Mouse (Mus musculus): ENCODE results near the gene Zfp991.
A peak's percentile ranks its signal among the peaks of the same experiment; 100 is the strongest.
"Not testable (repeated sequence)": the region's sequence is repeated elsewhere in the genome, so short reads cannot be mapped to it uniquely, and the experiment has no call there.

The Zfp991 gene

GRCm38 (mm10) chr4:147186824-147187223 lies 55.0 kb downstream of the Zfp991 start:
- DNase-seq: not testable (repeated sequence)

DNA sequence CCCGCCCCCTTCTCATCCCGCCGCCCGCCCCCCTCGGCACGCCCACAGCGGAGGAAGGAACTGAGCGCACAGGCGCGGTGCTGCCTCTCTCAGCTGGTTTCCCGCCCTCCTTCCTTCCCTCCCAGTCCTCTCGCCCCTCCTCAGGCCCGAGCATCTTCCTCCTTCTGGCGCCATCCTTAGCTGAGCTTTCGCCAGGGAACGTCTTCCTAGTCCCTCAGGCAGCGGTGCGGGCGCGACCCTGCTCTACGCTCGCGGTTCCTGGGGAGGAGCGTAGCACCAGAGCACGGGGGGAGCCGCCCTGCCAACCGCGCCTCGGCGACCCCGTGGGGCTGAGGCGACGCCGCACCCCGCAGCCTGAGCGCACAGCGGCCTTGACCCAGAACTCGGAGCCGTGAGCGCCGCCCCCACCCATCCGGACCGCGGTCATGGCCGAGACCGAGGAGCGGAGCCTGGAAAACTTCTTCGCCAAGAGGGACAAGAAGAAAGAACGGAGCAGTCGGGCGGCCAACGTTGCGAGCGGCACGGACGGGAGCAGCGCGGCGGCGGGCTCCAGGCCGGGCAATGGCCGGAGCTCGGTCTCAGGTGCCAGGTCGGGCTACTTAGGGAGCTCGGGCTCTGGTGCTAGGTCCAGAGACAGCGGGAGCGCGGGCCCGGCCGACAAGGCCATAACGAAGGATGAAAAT lies 55.6 kb downstream of the Zfp991 start:
- not testable (repeated sequence) for DNase-seq

DNA sequence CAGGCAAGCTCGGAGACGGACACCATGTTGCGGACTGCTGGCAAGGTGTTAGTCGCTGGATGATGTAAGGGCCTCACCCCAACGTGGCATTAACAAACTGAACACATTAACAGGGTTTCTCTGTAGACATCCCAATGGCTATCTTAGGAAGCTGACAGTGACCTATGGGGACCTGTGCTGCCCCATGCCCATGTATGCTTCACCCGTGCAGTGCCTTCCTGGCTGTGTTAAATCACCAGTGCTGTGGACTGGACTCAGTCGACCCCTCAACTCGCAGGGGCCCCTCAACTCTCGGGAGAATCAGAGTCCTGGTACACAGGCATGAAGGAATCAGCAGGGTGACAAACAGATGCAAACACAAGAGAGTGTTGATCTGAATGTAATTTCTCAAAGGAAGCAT lies 63.3 kb downstream of the Zfp991 start:
- not testable (repeated sequence) for DNase-seq

- not testable (repeated sequence) for DNase-seq
Observed at GRCm38 (mm10) chr4:147197210-147197609, 65.4 kb downstream of the Zfp991 start.

DNA sequence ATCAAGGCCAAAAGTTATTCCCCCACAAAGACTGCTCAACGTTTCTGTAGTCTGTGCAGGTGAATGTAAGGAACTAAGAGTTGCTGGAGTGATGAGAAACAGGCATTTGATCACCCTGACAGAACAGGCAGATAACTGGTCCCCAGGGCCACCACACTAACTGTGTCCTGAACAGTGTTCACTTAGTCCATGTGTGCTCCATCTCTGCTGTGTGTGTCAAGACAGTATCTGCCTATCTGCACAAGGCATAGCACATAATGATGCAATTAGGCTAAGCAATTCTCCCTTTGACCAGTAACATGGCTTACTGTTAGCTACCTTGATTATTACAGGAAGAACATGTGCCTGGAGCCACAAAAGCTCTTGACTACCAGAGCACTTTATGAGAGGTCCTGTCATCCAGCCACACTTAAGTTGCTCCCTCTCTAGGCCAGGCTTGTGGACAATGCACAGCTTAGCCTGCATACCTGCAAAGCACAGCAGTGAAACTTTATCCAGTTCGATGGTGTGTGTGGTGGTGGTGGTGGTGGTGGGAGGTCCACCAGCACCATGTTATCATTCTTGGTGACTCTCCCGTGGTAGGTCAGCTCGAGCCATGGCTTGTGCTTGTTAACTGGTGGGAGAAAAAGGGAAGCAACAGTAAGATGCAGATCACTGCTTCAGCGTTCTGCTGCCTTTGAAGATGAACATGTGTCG lies 67.4 kb downstream of the Zfp991 start:
- not testable (repeated sequence) for DNase-seq

DNA sequence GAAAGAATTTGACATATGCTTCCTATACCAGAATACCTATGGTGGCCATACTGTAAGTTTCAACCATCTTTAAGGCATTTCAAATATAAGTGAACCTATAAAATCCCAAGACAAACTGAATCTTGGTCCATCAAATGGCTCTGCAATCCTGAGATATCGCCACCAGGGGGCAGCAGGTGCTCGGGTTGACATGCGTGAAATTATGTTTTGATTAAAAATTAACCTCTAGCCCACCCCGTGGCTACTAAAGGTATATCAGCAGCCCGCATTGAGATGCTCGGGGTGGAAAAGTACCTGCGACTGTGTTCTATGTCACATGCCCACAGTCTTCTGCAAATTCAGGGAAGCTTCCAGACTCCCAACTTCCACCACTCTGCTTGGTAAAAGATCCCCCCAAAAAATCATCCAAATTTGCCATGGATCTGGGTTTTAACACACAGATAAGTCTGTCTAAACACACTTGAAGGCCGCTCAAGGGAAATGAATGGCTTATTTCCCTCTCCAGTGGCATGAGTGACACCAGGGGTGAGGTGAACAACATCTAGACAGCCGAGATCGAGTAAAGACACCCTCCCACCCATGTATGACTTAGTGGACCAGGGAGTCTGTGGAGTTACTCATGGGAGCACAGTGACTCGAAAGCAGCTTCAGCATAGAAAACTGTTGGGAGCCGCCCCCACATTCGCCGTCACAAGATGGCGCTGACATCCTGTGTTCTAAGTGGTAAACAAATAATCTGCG lies 70.3 kb downstream of the Zfp991 start:
- not testable (repeated sequence) for DNase-seq

DNA sequence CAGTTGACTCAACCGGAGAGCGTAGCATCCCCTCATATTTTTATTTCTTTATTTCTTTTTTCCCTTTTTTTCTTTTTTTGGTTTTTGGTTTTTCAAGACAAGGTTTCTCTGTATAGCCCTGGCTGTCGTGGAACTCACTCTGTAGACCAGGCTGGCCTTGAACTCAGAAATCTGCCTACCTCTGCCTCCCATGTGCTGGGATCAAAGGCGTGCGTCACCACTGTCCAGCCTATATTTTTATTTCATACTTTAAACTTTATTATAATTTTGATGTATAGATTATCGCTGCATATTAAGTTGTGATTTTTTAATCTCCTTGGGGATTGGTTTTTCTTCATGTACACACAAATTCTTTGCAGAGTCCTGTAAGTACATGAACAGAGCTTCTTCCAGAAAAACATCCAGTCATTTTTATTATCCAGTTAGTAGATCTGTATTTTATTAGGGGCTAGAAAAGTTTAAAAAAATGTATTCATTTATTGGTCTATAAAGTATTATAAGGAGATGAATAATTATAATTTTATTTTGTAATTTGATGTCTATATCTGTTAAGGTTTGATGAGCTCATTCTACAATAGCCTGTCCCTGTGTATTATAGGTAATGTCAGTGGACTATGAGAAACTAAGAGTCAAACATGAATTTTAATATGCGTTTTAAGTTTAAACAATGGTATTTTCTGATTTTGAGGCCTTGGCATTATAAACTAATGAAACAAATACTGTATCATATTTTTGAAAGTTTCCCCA lies 80.5 kb downstream of the Zfp991 start:
- DNase-seq: not testable (repeated sequence)

DNA sequence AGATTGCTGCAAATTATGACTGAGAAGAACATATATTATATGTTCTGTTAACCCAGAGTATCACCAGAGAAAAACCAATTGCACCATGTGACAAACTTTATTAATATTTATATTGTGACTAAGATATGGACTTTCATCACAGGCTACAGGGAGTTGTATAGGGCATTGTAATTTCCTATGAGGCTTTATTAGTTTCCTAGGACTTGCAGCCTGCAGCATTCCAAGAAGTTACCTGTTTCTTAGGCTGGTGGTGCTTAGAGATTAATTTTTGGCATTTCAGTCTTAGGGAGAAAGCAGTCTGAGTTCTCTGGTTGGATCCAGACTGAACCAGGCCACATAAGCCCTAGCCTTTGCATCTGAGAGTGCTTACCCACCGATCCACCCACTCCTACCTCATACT lies 82.4 kb downstream of the Zfp991 start:
- not testable (repeated sequence) for DNase-seq

GRCm38 (mm10) chr4:147217676-147218075 lies 85.8 kb downstream of the Zfp991 start:
- not testable (repeated sequence) for DNase-seq

DNA sequence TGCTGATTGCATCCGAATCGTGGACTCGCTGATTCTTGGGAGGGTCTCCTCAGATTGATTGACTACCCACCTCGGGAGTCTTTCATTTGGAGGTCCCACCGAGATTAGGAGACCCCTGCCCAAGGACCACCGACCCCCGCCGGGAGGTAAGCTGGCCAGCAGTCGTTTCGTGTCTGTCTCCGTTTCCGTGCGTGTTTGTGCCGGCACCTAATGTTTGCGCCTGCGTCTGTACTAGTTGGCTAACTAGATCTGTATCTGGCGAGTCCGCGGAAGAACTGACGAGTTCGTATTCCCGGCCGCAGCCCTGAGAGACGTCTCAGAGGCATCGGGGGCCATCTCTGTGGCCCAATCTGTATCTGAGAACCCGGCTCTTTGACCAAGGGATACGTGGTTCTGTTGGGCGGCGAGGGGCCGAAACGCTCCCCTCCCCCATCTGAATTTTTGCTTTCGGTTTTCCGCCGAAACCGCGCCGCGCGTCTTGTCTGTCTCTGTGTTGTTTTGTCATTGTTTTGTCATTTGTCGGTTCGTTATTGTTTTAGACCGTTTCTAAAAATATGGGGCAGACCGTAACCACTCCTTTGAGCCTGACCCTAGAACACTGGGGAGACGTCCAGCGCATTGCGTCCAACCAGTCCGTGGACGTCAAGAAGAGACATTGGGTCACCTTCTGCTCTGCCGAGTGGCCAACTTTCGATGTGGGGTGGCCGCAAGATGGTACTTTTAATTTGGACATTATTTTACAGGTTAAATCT lies 87.7 kb downstream of the Zfp991 start:
- peak; percentile 24 to 27 for DNase-seq

DNA sequence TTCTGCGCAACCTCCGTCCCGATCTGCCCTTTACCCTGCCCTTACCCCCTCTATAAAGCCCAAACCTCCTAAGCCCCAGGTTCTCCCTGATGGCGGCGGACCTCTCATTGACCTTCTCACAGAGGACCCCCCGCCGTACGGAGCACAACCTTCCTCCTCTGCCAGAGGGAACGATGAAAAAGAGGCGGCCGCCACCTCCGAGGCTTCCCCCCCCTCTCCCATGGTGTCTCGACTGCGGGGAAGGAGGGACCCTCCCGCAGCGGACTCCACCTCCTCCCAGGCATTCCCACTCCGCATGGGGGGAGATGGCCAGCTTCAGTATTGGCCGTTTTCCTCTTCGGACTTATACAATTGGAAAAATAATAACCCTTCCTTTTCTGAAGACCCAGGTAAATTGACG lies 88.4 kb downstream of the Zfp991 start:
- peak; percentile 8 to 16 for DNase-seq

GRCm38 (mm10) chr4:147222021-147222420 lies 90.2 kb downstream of the Zfp991 start:
- peak in 1 of 2 experiments; percentile 20 for DNase-seq

DNA sequence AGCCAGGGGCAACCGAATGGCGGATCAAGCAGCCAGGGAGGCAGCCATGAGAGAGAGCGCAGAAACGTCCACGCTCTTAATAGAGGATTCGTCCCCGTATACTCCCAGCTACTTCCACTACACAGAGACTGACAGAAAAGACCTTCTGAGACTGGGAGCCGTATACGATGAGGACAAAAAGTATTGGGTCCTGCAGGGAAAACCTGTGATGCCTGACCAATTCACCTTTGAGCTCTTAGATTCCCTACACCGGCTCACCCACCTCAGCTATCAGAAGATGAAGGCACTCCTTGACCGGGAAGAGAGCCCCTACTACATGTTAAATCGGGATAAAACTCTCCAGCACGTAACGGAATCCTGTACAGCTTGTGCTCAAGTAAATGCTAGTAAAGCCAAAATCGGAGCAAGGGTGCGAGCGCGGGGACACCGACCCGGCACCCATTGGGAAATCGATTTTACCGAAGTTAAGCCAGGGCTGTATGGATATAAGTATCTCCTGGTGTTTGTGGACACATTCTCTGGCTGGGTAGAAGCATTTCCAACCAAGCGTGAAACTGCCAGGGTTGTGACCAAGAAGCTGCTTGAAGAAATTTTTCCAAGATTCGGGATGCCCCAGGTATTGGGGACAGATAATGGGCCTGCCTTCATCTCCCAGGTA lies 92.1 kb downstream of the Zfp991 start:
- DNase-seq: peak; percentile 4 to 25

GRCm38 (mm10) chr4:147225616-147226015 lies 93.8 kb downstream of the Zfp991 start:
- not testable (repeated sequence) for DNase-seq

DNA sequence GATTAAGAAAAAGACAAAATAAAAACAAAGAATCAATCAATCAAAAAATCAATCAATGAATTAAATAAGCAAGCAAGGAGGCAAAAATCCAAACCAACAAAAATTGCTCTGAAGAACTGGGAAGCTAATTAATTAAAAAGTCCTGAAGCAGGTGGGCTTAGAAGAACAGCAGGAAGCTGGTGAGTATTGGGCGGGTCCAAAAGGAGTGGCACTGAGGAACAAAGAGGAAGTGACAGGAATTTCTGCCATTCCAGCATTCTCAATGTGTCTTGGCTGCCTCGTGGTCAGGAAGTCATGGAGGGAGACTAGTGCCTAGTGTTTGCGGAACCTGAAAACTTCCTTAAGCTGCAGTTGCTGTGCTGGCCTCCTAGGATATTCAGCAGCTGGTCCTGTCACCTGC lies 98.2 kb downstream of the Zfp991 start:
- DNase-seq: not testable (repeated sequence)

Data from cerebellum, postnatal 36 days (tissue).